Mouse (Mus musculus): ENCODE measurements around the gene Ddn. TPM values are rescaled to one million over a fixed set of nuclear protein-coding genes. Genes with fewer than 3 reads are reported as not detected.

The Ddn gene
- polyA plus RNA-seq, 1 experiment = not detected

GRCm38 (mm10) chr15:98793141-98793698, 16.1 kb downstream of the Ddn start:
- Histone ChIP-seq H3K4me1 (ENCODE audit: control insufficient read depth, insufficient read depth, insufficient read length, low read length) (peaks cover 7% of the 10 kb centered on the region), H3K4me3 (ENCODE audit: insufficient read depth, low read depth, low read length) (no peak overlapping the region), H3K27ac (replicated peaks; ENCODE audit: low read depth, low read length) (no peak overlapping the region)

- Histone ChIP-seq H3K4me3 (ENCODE audit: insufficient read depth, low read depth, low read length) (no peak overlapping the region), H3K27ac (replicated peaks; ENCODE audit: low read depth, low read length) (no peak overlapping the region), H3K4me1 (ENCODE audit: control insufficient read depth, insufficient read depth, insufficient read length, low read length) (peaks cover 7% of the 10 kb centered on the region)
Observed at GRCm38 (mm10) chr15:98792233-98793020, 16.9 kb downstream of the Ddn start.

GRCm38 (mm10) chr15:98791771-98792170, 17.5 kb downstream of the Ddn start:
- Histone ChIP-seq H3K4me3 (ENCODE audit: insufficient read depth, low read depth, low read length) (0 out of 2 replicates have a peak overlapping the region, but pooled peaks have one; percentile 7), H3K4me1 (ENCODE audit: control insufficient read depth, insufficient read depth, insufficient read length, low read length) (peaks cover 7% of the 10 kb centered on the region)

GRCm38 (mm10) chr15:98791221-98791620, 18.1 kb downstream of the Ddn start:
- peaks cover 7% of the 10 kb centered on the region for H3K4me1 ChIP-seq (ENCODE audit: control insufficient read depth, insufficient read depth, insufficient read length, low read length)
- H3K27ac ChIP-seq (replicated peaks; ENCODE audit: low read depth, low read length) = no peak overlapping the region
- H3K4me3 ChIP-seq (ENCODE audit: insufficient read depth, low read depth, low read length) = peak overlapping the region; percentile 33; the same call in 1 of the 2 replicates

More at GRCm38 (mm10) chr15:98791771-98792170, 17.5 kb downstream of the Ddn start:
- no peak overlapping the region for H3K27ac ChIP-seq (replicated peaks; ENCODE audit: low read depth, low read length)

- Histone ChIP-seq H3K4me3 (ENCODE audit: insufficient read depth, low read depth, low read length) (peak overlapping the region; percentile 33), H3K27ac (replicated peaks; ENCODE audit: low read depth, low read length) (no peak overlapping the region), H3K4me1 (ENCODE audit: control insufficient read depth, insufficient read depth, insufficient read length, low read length) (peaks cover 7% of the 10 kb centered on the region)
Observed at GRCm38 (mm10) chr15:98790761-98791160, 18.5 kb downstream of the Ddn start.

- Histone ChIP-seq H3K27ac (replicated peaks; ENCODE audit: low read depth, low read length) (no peak within 1 kb of the TSS), H3K4me1 (ENCODE audit: control insufficient read depth, insufficient read depth, insufficient read length, low read length) (peaks cover 7% of the 10 kb centered on the region), H3K4me3 (ENCODE audit: insufficient read depth, low read depth, low read length) (peak within 1 kb of the TSS; percentile 33)
Observed at GRCm38 (mm10) chr15:98789661-98790535, 19.4 kb downstream of the Ddn start, which contains the start of gene Wnt1. Gene Wnt1, plus strand, starts transcription at chr15:98789857.

GRCm38 (mm10) chr15:98788972-98789660, 20.2 kb downstream of the Ddn start:
- no peak overlapping the region for H3K27ac ChIP-seq (replicated peaks; ENCODE audit: low read depth, low read length)
- no peak overlapping the region; the same call in 1 of the 2 replicates for H3K4me3 ChIP-seq (ENCODE audit: insufficient read depth, low read depth, low read length)
- H3K4me1 ChIP-seq (ENCODE audit: control insufficient read depth, insufficient read depth, insufficient read length, low read length) = peaks cover 7% of the 10 kb centered on the region

GRCm38 (mm10) chr15:98787930-98788329, 21.4 kb downstream of the Ddn start:
- H3K4me3 ChIP-seq (ENCODE audit: insufficient read depth, low read depth, low read length) = no peak overlapping the region
- peaks cover 7% of the 10 kb centered on the region for H3K4me1 ChIP-seq (ENCODE audit: control insufficient read depth, insufficient read depth, insufficient read length, low read length)

GRCm38 (mm10) chr15:98785744-98786143, 23.5 kb downstream of the Ddn start:
- Histone ChIP-seq H3K27ac (replicated peaks; ENCODE audit: low read depth, low read length) (no peak overlapping the region), H3K4me3 (ENCODE audit: insufficient read depth, low read depth, low read length) (no peak overlapping the region), H3K4me1 (ENCODE audit: control insufficient read depth, insufficient read depth, insufficient read length, low read length) (peaks cover 3% of the 10 kb centered on the region)

More at GRCm38 (mm10) chr15:98787930-98788329, 21.4 kb downstream of the Ddn start:
- H3K27ac ChIP-seq (replicated peaks; ENCODE audit: low read depth, low read length) = no peak overlapping the region

- Histone ChIP-seq H3K27ac (replicated peaks; ENCODE audit: low read depth, low read length) (no peak overlapping the region), H3K4me3 (ENCODE audit: insufficient read depth, low read depth, low read length) (no peak overlapping the region), H3K4me1 (ENCODE audit: control insufficient read depth, insufficient read depth, insufficient read length, low read length) (no peaks in the 10 kb centered on the region)
Observed at GRCm38 (mm10) chr15:98781166-98781565, 28.1 kb downstream of the Ddn start.

GRCm38 (mm10) chr15:98780573-98780972, 28.7 kb downstream of the Ddn start:
- H3K27ac ChIP-seq (replicated peaks; ENCODE audit: low read depth, low read length) = no peak overlapping the region
- H3K4me1 ChIP-seq (ENCODE audit: control insufficient read depth, insufficient read depth, insufficient read length, low read length) = no peaks in the 10 kb centered on the region
- no peak overlapping the region for H3K4me3 ChIP-seq (ENCODE audit: insufficient read depth, low read depth, low read length)

GRCm38 (mm10) chr15:98780075-98780474, 29.2 kb downstream of the Ddn start:
- Histone ChIP-seq H3K4me1 (ENCODE audit: control insufficient read depth, insufficient read depth, insufficient read length, low read length) (no peaks in the 10 kb centered on the region), H3K27ac (replicated peaks; ENCODE audit: low read depth, low read length) (no peak overlapping the region), H3K4me3 (ENCODE audit: insufficient read depth, low read depth, low read length) (no peak overlapping the region)

- H3K4me3 ChIP-seq (ENCODE audit: insufficient read depth, low read depth, low read length) = no peak overlapping the region
- no peaks in the 10 kb centered on the region for H3K4me1 ChIP-seq (ENCODE audit: control insufficient read depth, insufficient read depth, insufficient read length, low read length)
- H3K27ac ChIP-seq (replicated peaks; ENCODE audit: low read depth, low read length) = no peak overlapping the region
Observed at GRCm38 (mm10) chr15:98778806-98779205, 30.5 kb downstream of the Ddn start.

GRCm38 (mm10) chr15:98778191-98778770, 31.0 kb downstream of the Ddn start:
- Histone ChIP-seq H3K4me3 (ENCODE audit: insufficient read depth, low read depth, low read length) (no peak overlapping the region), H3K4me1 (ENCODE audit: control insufficient read depth, insufficient read depth, insufficient read length, low read length) (no peaks in the 10 kb centered on the region), H3K27ac (replicated peaks; ENCODE audit: low read depth, low read length) (no peak overlapping the region)

Data from brown adipose tissue, adult 24 weeks (tissue).